Comparison of ENCODE assay signal across 17 mouse cellular contexts in genomic region chr2:172150898-172151297, GRCm38 (mm10).
DNase-seq lines count a peak whose midpoint lies in the region; ATAC-seq and TF ChIP-seq lines count a peak whose summit lies in the region.
"Had no signal": no experiment of that assay in that cellular context is flagged by ENCODE, and none has a peak within 500 bp of the region (broad histone marks: within the 10 kb centered on the region; RNA-seq: fewer than 3 reads in every experiment).

No protein-coding gene starts in this region.

- H3K9ac ChIP-seq in kidney, postnatal 0 days (ENCODE audit: low read depth, low read length) = no peak overlapping the region
- H3K9ac ChIP-seq in midbrain, postnatal 0 days (replicated peaks; ENCODE audit: low read length, poor library complexity, severe bottlenecking) = no peak overlapping the region
- no peak overlapping the region for H3K9ac ChIP-seq in midbrain, embryonic 16.5 days (ENCODE audit: low read depth, low read length)
- H3K9ac ChIP-seq in stomach, postnatal 0 days (ENCODE audit: low read length) = no peak overlapping the region

- H3K36me3 ChIP-seq in kidney, postnatal 0 days (ENCODE audit: insufficient read depth, low read length) = no peaks in the 10 kb centered on the region
- H3K36me3 ChIP-seq in midbrain, postnatal 0 days (ENCODE audit: insufficient read depth, low read length) = no peaks in the 10 kb centered on the region
- H3K36me3 ChIP-seq in midbrain, embryonic 16.5 days (ENCODE audit: control insufficient read depth, insufficient read depth, low read length) = no peaks in the 10 kb centered on the region
- no peaks in the 10 kb centered on the region for H3K36me3 ChIP-seq in stomach, postnatal 0 days (ENCODE audit: control insufficient read depth, insufficient read depth, low read length)
- H3K36me3 ChIP-seq: embryonic facial prominence, embryonic 10.5 days had no signal

- WGBS in kidney, postnatal 0 days = 78% methylated on average over 1 of the region's 1 CpGs
- 65% methylated on average over 1 of the region's 1 CpGs for WGBS in midbrain, postnatal 0 days
- WGBS in midbrain, embryonic 16.5 days = 83% methylated on average over 1 of the region's 1 CpGs
- 73% methylated on average over 1 of the region's 1 CpGs for WGBS in stomach, postnatal 0 days

- no peak overlapping the region for H3K4me2 ChIP-seq in kidney, postnatal 0 days (ENCODE audit: low read length)
- no peak overlapping the region for H3K4me2 ChIP-seq in midbrain, postnatal 0 days (ENCODE audit: low read depth, low read length, poor library complexity, severe bottlenecking)
- H3K4me2 ChIP-seq in midbrain, embryonic 16.5 days (ENCODE audit: low read length) = no peak overlapping the region
- H3K4me2 ChIP-seq in stomach, postnatal 0 days (replicated peaks; ENCODE audit: low read depth) = no peak overlapping the region
- H3K4me2 ChIP-seq: heart, embryonic 11.5 days; midbrain, embryonic 11.5 days had no signal

- ATAC-seq in kidney, postnatal 0 days (replicated peaks; ENCODE audit: low FRiP score, low read depth) = no peak
- no peak for ATAC-seq in midbrain, postnatal 0 days (ENCODE audit: low FRiP score)
- no peak for ATAC-seq in midbrain, embryonic 16.5 days
- ATAC-seq in stomach, postnatal 0 days (ENCODE audit: low FRiP score, low TSS enrichment) = no peak
- ATAC-seq: forebrain, embryonic 16.5 days had no signal

- TF ChIP-seq EP300 in stomach, postnatal 0 days (optimal IDR thresholded peaks at IDR 0.05) = no peak

- peak; percentile 35; the same call in 1 of the 2 replicates for TF ChIP-seq CTCF in kidney, postnatal 0 days (IDR thresholded peaks at IDR 0.05; ENCODE audit: low read depth)
- peak; percentile 41 for TF ChIP-seq CTCF in midbrain, postnatal 0 days (IDR thresholded peaks at IDR 0.05)
- TF ChIP-seq CTCF in stomach, postnatal 0 days (IDR thresholded peaks at IDR 0.05; ENCODE audit: low read depth) = peak; percentile 44

- no peak overlapping the region for H3K27ac ChIP-seq in kidney, postnatal 0 days
- H3K27ac ChIP-seq in midbrain, postnatal 0 days (ENCODE audit: low read depth, low read length) = no peak overlapping the region
- H3K27ac ChIP-seq in midbrain, embryonic 16.5 days (ENCODE audit: low read length) = no peak overlapping the region
- H3K27ac ChIP-seq in stomach, postnatal 0 days (replicated peaks) = no peak overlapping the region
- H3K27ac ChIP-seq: embryonic facial prominence, embryonic 10.5 days had no signal

- H3K9me3 ChIP-seq in kidney, postnatal 0 days (replicated peaks; ENCODE audit: low read length) = no peaks in the 10 kb centered on the region
- H3K9me3 ChIP-seq in midbrain, postnatal 0 days (ENCODE audit: low read length) = no peaks in the 10 kb centered on the region
- no peaks in the 10 kb centered on the region for H3K9me3 ChIP-seq in midbrain, embryonic 16.5 days (replicated peaks; ENCODE audit: control insufficient read depth, low read length, poor library complexity, severe bottlenecking)
- H3K9me3 ChIP-seq in stomach, postnatal 0 days (ENCODE audit: control insufficient read depth, low read length) = no peaks in the 10 kb centered on the region

- H3K4me1 ChIP-seq in kidney, postnatal 0 days (replicated peaks; ENCODE audit: insufficient read depth, low read length) = no peaks in the 10 kb centered on the region
- no peaks in the 10 kb centered on the region for H3K4me1 ChIP-seq in midbrain, postnatal 0 days (ENCODE audit: insufficient read depth, low read length)
- no peaks in the 10 kb centered on the region for H3K4me1 ChIP-seq in midbrain, embryonic 16.5 days (ENCODE audit: control insufficient read depth, insufficient read depth, low read length)
- H3K4me1 ChIP-seq in stomach, postnatal 0 days (replicated peaks; ENCODE audit: control insufficient read depth, insufficient read depth) = no peaks in the 10 kb centered on the region
- H3K4me1 ChIP-seq: embryonic facial prominence, embryonic 10.5 days had no signal

- no peak overlapping the region for H3K4me3 ChIP-seq in kidney, postnatal 0 days (replicated peaks; ENCODE audit: low read depth, low read length)
- H3K4me3 ChIP-seq in midbrain, postnatal 0 days (ENCODE audit: low read depth, low read length) = no peak overlapping the region
- H3K4me3 ChIP-seq in midbrain, embryonic 16.5 days (ENCODE audit: low read depth, low read length) = no peak overlapping the region
- H3K4me3 ChIP-seq in stomach, postnatal 0 days (ENCODE audit: low read depth, low read length) = no peak overlapping the region
- H3K4me3 ChIP-seq: embryonic facial prominence, embryonic 10.5 days had no signal

- no peak for DNase-seq in kidney, postnatal 0 days (ENCODE audit: low spot score)
- no peak for DNase-seq in kidney, adult 9 months
- no peak for DNase-seq in midbrain, postnatal 0 days (ENCODE audit: low spot score)
- DNase-seq in R1 (ENCODE audit: low read depth, low spot score) = peak; percentile 35
- no peak for DNase-seq in stomach, postnatal 0 days (ENCODE audit: low spot score)
- DNase-seq in natural killer cell, adult 2 months (ENCODE audit: low spot score in 2 of 2) = no peak
- DNase-seq: adrenal gland, postnatal 36 days; cerebellum, adult 11 months; kidney, adult 2 months; kidney, postnatal 25 days; lung, postnatal 10 days; thymus, postnatal 25 days had no signal

- no peaks in the 10 kb centered on the region for H3K27me3 ChIP-seq in kidney, postnatal 0 days (ENCODE audit: insufficient read depth, low read length)
- no peaks in the 10 kb centered on the region for H3K27me3 ChIP-seq in midbrain, postnatal 0 days (ENCODE audit: insufficient read depth, low read length)
- no peaks in the 10 kb centered on the region for H3K27me3 ChIP-seq in midbrain, embryonic 16.5 days (ENCODE audit: control insufficient read depth, insufficient read depth, low read depth, low read length)
- no peaks in the 10 kb centered on the region for H3K27me3 ChIP-seq in stomach, postnatal 0 days (ENCODE audit: control insufficient read depth, insufficient read depth, low read length)
